Mouse (Mus musculus) G1E (cell line): Measurements from ENCODE around the gene Vsx1.

Experiments used
- CTCF ChIP-seq: IDR thresholded peaks from 2 replicates; pipeline ENCODE4 v1.5.1; 2012; ENCODE audit warnings: low read depth, low read length, inconsistent platforms, mixed read lengths
- GATA1 ChIP-seq: IDR thresholded peaks from 2 replicates; pipeline ENCODE4 v1.6.1; 2012; ENCODE audit warnings: borderline replicate concordance, low read length, inconsistent platforms, mixed read lengths
- POLR2AphosphoS5 ChIP-seq: IDR thresholded peaks from 2 replicates; pipeline ENCODE4 v1.6.1; 2012; ENCODE audit warnings: low read depth, low read length, inconsistent platforms; ENCODE audit not compliant: insufficient replicate concordance
- TAL1 ChIP-seq: conservative IDR thresholded peaks from 2 replicates; pipeline ENCODE4 v1.6.1; 2012; ENCODE audit warnings: low read depth, low read length, inconsistent platforms, mixed read lengths

DNA sequence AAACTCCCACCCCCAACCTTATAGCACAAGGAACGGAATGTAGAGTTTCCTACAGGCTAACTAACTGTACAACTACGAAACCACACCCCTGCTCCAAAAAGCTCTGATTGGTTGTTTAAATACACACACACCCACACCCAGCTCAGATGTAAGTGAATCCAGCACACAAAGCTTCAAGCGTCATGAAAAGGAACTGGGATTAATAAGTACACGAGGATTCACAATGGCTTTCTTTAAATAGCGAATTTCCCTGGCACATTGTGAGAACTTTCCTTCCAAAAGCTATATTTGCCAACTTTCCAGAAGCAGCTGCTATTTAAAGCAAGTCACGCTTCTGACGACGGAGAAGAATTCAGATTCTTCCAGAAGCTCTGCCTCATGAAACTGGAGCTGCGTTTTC is 25.9 kb downstream of the Vsx1 start:
- TF ChIP-seq CTCF (no peak), TAL1 (no peak), GATA1 (no peak), POLR2AphosphoS5 (no peak)
